Mouse (Mus musculus) megakaryocyte, embryonic 14.5 days (primary cell): ENCODE measurements around the gene Gm16503.

Experiments
- FLI1 ChIP-seq: IDR thresholded peaks from 2 replicates; pipeline ENCODE4 v1.6.1; 2012; ENCODE audit warnings: low read length, inconsistent platforms, mixed read lengths
- GATA1 ChIP-seq: IDR thresholded peaks from 3 replicates; pipeline ENCODE4 v1.6.1; 2012; ENCODE audit warnings: mixed read lengths, low read length, inconsistent platforms, borderline replicate concordance

DNA sequence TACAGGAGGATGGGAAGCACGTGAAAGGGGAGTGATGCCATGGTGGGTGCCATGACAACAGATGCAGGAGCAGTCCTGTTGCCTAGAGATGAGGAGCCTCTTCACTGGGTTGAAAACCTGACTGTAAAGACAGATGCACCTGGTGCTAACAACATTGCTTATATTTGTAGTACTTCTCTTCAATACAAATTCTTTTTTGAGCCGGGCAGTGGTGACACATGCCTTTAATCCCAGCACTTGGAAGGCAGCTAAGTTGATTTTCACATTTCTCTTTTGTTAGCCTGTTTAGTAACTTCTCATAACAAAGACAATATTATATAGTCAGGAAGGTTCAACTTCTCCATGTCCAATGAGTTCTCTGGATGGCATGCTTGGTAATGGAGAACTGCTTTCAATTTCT lies 21.0 kb upstream of the Gm16503 start:
- TF ChIP-seq GATA1 (no peak), FLI1 (no peak)
